Mouse (Mus musculus): ENCODE data around the gene Vps13d.

DNA sequence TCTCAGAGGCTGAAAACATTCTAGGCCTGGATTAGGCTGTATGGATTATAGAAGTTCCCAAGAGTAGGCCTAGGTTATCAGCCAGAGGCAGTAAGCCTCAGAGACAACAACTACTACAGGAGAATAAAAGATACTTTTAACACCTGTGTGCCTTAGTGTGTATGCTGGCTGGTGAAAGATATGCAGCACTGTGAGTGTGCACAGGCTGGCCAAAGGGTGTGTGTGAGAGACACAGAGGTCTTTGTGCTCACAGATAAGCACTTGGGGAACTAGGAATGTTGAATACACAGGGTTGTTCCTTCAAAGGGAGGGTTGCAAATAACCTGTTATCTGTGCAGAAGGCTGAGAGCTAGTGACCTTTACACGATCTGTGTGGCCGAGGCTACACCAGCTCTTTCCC is 115.5 kb downstream of the Vps13d start:
- TF ChIP-seq CTCF (IDR thresholded peaks at IDR 0.05) (no peak), EP300 (IDR thresholded peaks at IDR 0.05) (no peak)
